Mouse (Mus musculus) heart, embryonic 15.5 days (tissue): ENCODE measurements around the gene Myoz2. TPM values are rescaled to one million over a fixed set of nuclear protein-coding genes. Genes with fewer than 3 reads are reported as not detected.

Experiments used
- ATAC-seq: fragments of 200-750 bp; cut with Nextera tagmentation; replicated peaks from 2 replicates; pipeline ENCODE4 v1.8.0; 2017; ENCODE audit warnings: low read depth, moderate TSS enrichment; ENCODE audit not compliant: insufficient number of reproducible peaks, insufficient read depth, low FRiP score
- H3K27ac ChIP-seq: fragments of 300-500 bp; sonication (generic); 2 replicates; pipeline ENCODE4 v1.5.1; 2015; ENCODE audit warnings: mild to moderate bottlenecking, inconsistent platforms
- H3K27me3 ChIP-seq: fragments of 300-500 bp; sonication (generic); 2 replicates; pipeline ENCODE4 v1.6.1; 2015; ENCODE audit warnings: inconsistent platforms
- H3K36me3 ChIP-seq: fragments of 300-500 bp; sonication (generic); 2 replicates; pipeline ENCODE4 v1.6.1; 2015; ENCODE audit warnings: mild to moderate bottlenecking, inconsistent platforms
- H3K4me1 ChIP-seq: fragments of 300-500 bp; sonication (generic); replicated peaks from 2 replicates; pipeline ENCODE4 v1.6.1; 2015; ENCODE audit warnings: inconsistent platforms
- H3K4me2 ChIP-seq: fragments of 300-500 bp; sonication (generic); 2 replicates; pipeline ENCODE4 v1.6.1; 2015; ENCODE audit warnings: inconsistent platforms, mild to moderate bottlenecking, moderate library complexity
- H3K4me3 ChIP-seq: fragments of 300-500 bp; sonication (generic); 2 replicates; pipeline ENCODE4 v1.5.1; 2015; ENCODE audit warnings: mild to moderate bottlenecking, inconsistent platforms
- H3K9ac ChIP-seq: fragments of 300-500 bp; sonication (generic); 2 replicates; pipeline ENCODE4 v1.6.1; 2015; ENCODE audit warnings: mild to moderate bottlenecking, inconsistent platforms
- H3K9me3 ChIP-seq: fragments of 300-500 bp; sonication (generic); replicated peaks from 2 replicates; pipeline ENCODE4 v1.6.1; 2016; ENCODE audit warnings: inconsistent platforms
- WGBS: fragments of 180-500 bp; shearing (Covaris S2); methylation state at CpG from one replicate; pipeline ENCODE4 v1.1.7; 2015; ENCODE audit warnings: mixed read lengths; 5-methylcytosine and 5-hydroxymethylcytosine counted together
- polyA plus RNA-seq: library from polyadenylated mRNA; unstranded; fragments of >200 nt; fragmentation: Nextera tagmentation; extraction: Ambion mirVana; gene quantifications from 2 replicates; pipeline ENCODE4 v1.2.1, GENCODE M21; 2015

Gene Myoz2
- polyA plus RNA-seq, 1 experiment from 2014 or later = 261 TPM

DNA sequence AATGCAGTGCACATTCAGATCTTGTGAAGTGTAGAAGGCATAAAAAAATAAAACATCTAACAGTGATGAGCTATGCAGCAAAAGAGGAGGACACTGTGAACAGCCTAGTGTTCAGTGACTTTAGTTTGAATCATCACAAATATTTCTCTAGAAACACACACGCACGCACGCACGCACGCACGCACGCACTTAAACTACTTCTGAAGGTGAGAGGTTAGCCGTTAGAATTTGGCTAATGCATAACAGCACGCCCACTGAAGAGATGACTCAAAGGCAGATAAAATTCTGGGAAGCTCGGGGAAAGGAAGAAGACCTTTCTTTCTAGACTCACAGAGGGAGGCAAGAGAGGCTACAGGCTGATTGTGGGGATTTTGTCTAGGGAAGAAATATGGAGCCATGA, 27.4 kb downstream of the Myoz2 start:
- Histone ChIP-seq H3K4me2 (no peak overlapping the region), H3K4me3 (no peak overlapping the region), H3K27ac (no peak overlapping the region), H3K4me1 (0 out of 2 replicates have a peak, but pooled peaks cover 3% of the 10 kb centered on the region), H3K36me3 (peaks cover 18% of the 10 kb centered on the region; the same call in 1 of the 2 replicates), H3K9me3 (no peaks in the 10 kb centered on the region), H3K9ac (no peak overlapping the region), H3K27me3 (no peaks in the 10 kb centered on the region)
- WGBS = 61% methylated on average over 10 of the region's 10 CpGs
- ATAC-seq = no peak

DNA sequence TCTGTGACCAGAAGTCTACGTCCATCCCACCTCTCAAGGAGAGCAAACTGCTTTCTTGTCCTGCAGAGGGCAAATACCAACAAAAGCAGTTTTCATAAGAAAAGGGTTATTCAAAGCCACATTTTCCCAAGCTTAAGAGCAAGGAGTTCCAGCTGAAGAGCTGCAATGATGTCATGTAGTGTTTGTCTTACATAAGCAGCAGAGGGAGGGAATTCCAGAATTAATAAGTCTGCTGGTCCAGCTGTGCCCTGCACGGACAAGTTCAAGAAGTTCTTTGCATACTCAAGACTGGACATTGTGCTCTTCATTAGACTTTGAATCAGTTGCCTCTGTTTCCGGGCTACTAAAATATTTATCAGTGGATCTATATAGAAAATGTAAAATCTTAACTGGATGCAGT, 33.8 kb downstream of the Myoz2 start:
- ATAC-seq = no peak
- Histone ChIP-seq H3K4me1 (0 out of 2 replicates have a peak, but pooled peaks cover 6% of the 10 kb centered on the region), H3K27me3 (no peaks in the 10 kb centered on the region), H3K27ac (no peak overlapping the region), H3K9me3 (no peaks in the 10 kb centered on the region; the same call in 1 of the 2 replicates), H3K9ac (no peak overlapping the region), H3K4me3 (no peak overlapping the region), H3K36me3 (peaks cover 10% of the 10 kb centered on the region; the same call in 1 of the 2 replicates), H3K4me2 (no peak overlapping the region)
- 70% methylated on average over 3 of the region's 3 CpGs for WGBS

DNA sequence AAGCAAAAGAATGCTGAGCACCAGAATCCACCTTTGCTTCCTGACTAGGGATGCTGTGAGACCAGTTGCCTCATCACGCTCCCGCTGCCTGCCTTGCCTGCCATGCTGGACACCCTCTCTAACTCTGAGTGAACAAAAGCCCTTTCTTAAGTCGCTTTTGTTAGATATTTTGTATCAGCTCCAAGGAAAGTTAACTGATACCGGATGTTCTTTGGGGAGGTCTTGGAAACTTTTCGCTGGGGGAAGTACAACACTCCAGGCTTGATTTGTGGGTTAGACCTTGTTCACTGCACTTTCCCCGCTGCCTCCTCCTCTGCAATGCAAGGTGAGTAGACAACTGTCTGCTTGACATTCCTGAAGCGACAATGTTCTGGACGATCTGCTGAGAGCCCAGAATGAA, 36.3 kb downstream of the Myoz2 start:
- H3K27ac ChIP-seq = no peak overlapping the region
- no peak overlapping the region for H3K9ac ChIP-seq
- ATAC-seq = no peak
- H3K4me2 ChIP-seq = no peak overlapping the region
- 0 out of 2 replicates have a peak, but pooled peaks cover 6% of the 10 kb centered on the region for H3K4me1 ChIP-seq
- no peaks in the 10 kb centered on the region for H3K27me3 ChIP-seq
- no peaks in the 10 kb centered on the region for H3K36me3 ChIP-seq
- H3K4me3 ChIP-seq = no peak overlapping the region
- 68% methylated on average over 8 of the region's 8 CpGs for whole genome bisulfite sequencing
- no peaks in the 10 kb centered on the region; the same call in 1 of the 2 replicates for H3K9me3 ChIP-seq

DNA sequence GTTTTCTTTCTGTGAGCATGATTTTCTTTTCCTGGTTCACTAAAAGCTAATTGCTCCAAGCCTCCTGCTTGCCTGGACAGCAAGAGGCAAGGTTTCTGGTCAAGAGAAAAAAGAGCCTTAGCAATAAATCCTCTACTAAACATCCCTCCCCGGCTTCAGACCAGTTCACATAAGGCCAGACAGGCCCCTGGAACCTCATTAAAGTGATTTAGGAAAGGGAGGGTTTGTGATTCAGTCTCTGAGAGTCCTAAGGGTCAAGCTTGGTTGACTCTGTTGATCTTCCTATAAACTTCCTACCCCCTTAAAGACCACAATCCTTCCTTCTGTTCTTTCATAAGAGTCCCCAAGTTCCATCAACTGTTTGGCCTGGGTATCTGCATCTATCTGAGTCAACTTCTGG, 37.8 kb downstream of the Myoz2 start:
- no peak overlapping the region for H3K4me3 ChIP-seq
- ATAC-seq = no peak
- H3K27ac ChIP-seq = no peak overlapping the region
- no peaks in the 10 kb centered on the region; the same call in 1 of the 2 replicates for H3K9me3 ChIP-seq
- 52% methylated on average over 1 of the region's 1 CpGs for WGBS
- H3K4me2 ChIP-seq = no peak overlapping the region
- H3K4me1 ChIP-seq = no peaks in the 10 kb centered on the region
- H3K9ac ChIP-seq = no peak overlapping the region
- no peaks in the 10 kb centered on the region for H3K36me3 ChIP-seq
- H3K27me3 ChIP-seq = no peaks in the 10 kb centered on the region

DNA sequence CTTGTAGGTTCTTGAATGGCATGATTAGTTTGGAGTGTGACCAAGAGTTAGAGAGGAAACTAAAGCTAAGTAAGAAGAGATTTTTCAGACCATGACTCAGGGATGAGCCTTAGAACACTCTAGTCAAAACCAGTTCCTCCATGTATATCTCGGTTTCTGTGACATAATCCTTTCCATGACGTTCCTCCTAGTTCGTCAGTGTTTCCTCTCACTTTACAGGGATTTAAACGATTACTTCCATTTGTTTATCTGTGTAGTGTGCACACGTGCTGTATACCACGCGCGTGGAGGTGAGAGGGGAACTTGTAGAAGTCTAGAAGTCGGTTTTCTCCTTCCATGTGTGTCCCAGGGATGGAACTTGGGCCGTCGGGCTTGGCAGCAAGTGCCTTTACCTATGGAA, 47.9 kb downstream of the Myoz2 start:
- no peak overlapping the region for H3K9ac ChIP-seq
- peak overlapping the region; percentile 97 for H3K27ac ChIP-seq
- 69% methylated on average over 11 of the region's 11 CpGs for WGBS
- no peaks in the 10 kb centered on the region for H3K36me3 ChIP-seq
- no peaks in the 10 kb centered on the region for H3K27me3 ChIP-seq
- ATAC-seq = no peak
- no peak overlapping the region for H3K4me3 ChIP-seq
- no peaks in the 10 kb centered on the region for H3K9me3 ChIP-seq
- no peak overlapping the region for H3K4me2 ChIP-seq
- H3K4me1 ChIP-seq = peaks cover 31% of the 10 kb centered on the region

DNA sequence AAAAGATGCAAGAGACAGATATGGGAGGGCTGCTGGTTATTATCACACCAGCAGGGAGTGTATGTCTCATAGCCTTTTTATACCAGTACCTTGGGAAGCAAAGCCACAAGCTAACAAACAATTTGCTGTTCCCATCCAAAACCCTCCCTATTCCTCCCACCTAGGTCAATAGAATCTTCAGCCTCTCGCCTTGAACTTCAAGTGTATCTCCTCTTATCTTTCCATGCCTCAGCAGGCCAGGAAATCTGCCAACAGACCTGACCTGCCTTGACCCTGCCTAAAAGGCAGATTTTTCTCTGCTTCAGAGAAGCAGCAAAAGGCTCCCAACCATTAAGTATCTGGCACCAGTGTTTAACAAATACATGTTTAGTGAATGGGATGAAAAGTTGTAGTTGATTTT, 48.4 kb downstream of the Myoz2 start:
- no peaks in the 10 kb centered on the region for H3K9me3 ChIP-seq
- H3K4me1 ChIP-seq = peaks cover 31% of the 10 kb centered on the region
- H3K27ac ChIP-seq = peak overlapping the region; percentile 97
- no peaks in the 10 kb centered on the region for H3K27me3 ChIP-seq
- H3K9ac ChIP-seq = no peak overlapping the region
- no peaks in the 10 kb centered on the region for H3K36me3 ChIP-seq
- no peak overlapping the region for H3K4me3 ChIP-seq
- no peak overlapping the region for H3K4me2 ChIP-seq
- WGBS = 16% methylated on average over 1 of the region's 1 CpGs
- ATAC-seq = no peak

DNA sequence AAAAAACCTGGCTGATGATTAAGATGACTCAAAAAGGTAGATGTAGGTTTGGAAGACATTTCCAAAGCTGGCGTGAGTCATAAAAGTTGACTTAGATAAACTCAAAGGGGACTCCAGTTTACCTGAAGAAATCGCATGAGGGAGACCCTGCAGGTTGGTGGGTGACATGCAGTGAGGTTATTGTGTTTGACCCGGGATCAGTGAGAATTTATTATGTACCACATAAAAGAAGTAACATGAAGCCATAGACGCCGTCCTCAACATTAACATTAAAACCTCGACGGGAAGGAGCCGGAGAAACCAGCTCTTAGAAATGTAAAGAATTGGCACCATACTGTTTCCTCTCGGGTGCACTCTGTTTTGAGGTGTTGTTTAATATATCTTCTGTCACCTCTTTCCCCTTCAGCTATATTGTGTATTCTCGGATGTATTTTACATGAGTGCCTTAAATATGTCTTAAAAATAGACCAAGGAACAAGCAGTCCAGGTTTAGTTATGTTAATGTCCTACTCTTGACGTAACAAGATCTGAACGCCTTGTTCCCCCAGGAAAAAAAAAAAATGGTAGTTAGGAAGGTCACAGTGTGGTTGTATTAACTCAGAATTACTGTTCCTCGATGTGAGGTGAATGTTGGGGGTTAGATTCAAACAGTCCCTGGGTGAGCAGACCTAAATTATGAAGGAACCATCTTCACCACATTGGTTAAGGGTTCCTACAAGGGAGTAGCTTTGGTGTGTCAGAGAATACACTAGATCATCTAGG, 49.5 kb downstream of the Myoz2 start:
- ATAC-seq = no peak
- WGBS = 15% methylated on average over 13 of the region's 13 CpGs

DNA sequence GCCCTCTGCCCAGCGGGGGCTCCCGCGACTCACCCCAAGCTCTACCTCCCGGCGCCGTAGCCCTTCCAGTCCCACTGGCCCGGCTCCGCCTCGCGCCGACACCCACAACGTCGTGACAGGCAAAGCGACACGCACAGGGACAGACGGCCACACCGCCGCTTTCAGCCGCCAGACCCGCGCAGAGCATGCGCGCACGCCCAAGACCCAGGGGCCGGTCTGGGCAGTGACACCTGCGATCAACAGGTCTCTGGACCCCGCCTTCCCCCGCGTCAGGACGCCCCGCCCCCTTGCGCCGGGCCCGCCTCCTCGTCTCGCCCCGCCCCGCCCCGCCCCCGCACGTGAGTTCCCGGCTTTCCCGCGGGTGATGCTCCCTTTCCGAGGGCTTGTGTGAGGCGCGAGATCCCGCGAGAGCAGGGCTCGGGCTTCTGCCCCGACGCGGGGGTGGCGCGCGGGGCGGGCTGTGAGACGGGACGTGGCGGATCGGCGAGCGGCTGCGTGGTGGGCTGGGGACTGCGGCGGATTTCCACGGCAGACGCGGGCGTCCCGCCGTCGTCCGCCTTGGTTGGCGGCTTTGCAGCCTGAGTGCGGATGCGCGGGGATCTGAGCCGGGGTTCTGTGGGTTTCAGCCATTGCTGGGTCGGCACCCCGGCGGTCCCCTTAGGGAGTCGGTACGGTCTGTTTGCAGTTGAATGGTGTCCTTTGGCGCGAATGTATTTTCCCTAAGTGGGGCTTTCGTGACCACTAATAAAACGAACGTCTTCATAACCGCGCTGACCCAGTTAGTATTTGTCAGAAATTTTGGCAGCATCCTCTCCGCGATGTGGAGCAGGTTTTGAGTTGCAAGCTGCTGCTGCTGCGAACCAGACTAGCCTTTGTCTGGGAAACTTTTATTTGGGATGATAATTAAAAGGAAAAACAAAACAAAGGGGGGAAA, 50.3 kb downstream of the Myoz2 start, which contains the start of gene Usp53:
Gene Usp53, minus strand, starts transcription at position 262 of the 934 bp plus-strand sequence.
- under 1% methylated on average over 74 of the region's 94 CpGs for WGBS
- Histone ChIP-seq H3K4me1 (peaks cover 29% of the 10 kb centered on the region), H3K9me3 (no peaks in the 10 kb centered on the region), H3K27ac (peak within 1 kb of the TSS; percentile 97), H3K9ac (peak within 1 kb of the TSS; percentile 89), H3K4me3 (peak within 1 kb of the TSS; percentile 88), H3K4me2 (peak within 1 kb of the TSS; percentile 80), H3K27me3 (no peaks in the 10 kb centered on the region), H3K36me3 (no peaks in the 10 kb centered on the region)
- peak; percentile 98 for ATAC-seq

More for the DNA sequence above, 49.5 kb downstream of the Myoz2 start:
- H3K9ac ChIP-seq = peak overlapping the region; percentile 89
- peak overlapping the region; percentile 88 for H3K4me3 ChIP-seq
- H3K4me2 ChIP-seq = peak overlapping the region; percentile 80
- peaks cover 31% of the 10 kb centered on the region for H3K4me1 ChIP-seq
- H3K36me3 ChIP-seq = no peaks in the 10 kb centered on the region
- no peaks in the 10 kb centered on the region for H3K9me3 ChIP-seq
- H3K27me3 ChIP-seq = no peaks in the 10 kb centered on the region
- peak overlapping the region; percentile 97 for H3K27ac ChIP-seq

DNA sequence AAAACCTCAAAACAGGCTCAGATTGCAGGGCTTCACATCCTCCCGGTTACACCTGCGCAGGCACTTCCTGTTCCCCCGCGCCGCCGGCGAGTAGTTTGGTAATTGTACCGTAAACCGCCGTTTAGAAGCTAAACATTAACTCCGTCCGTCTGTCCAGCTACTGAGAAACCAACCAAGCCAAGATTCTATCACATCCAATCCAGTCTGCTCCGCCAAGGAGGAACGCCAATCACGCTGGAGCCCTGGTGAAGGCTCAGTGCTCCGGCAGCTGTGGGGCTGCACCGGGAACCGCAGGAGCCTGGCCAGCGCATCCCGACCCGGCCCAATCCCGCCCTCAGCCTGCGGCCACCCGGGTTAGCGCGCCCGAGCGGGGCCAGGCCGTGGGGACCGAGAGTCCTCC, 51.0 kb downstream of the Myoz2 start:
- Histone ChIP-seq H3K4me1 (peaks cover 26% of the 10 kb centered on the region), H3K36me3 (no peaks in the 10 kb centered on the region), H3K27me3 (no peaks in the 10 kb centered on the region), H3K27ac (peak overlapping the region; percentile 97), H3K9ac (peak overlapping the region; percentile 85), H3K4me3 (peak overlapping the region; percentile 88), H3K9me3 (no peaks in the 10 kb centered on the region), H3K4me2 (peak overlapping the region; percentile 80)
- ATAC-seq = peak; percentile 77
- WGBS = 0% methylated on average over 27 of the region's 30 CpGs

DNA sequence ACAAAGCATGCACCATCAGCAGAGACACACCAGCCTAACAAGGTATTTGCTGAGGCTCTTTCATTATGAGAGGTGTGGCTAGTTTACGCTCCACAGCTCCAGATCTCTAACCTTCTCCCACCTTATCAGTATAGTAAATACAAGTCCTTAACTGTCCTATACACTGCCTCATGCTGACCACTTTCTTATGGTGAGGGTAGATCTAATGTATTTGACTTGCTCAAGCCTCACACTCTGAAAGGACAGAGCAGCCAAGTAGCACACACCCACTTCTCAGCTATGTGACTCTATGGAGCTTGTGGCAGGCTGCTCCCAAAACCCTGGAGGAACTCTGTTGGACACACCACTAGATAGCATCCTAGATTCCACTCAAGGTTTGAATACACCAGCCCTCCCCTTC, 58.9 kb downstream of the Myoz2 start:
- Histone ChIP-seq H3K27me3 (no peaks in the 10 kb centered on the region), H3K9ac (no peak overlapping the region), H3K4me3 (no peak overlapping the region), H3K9me3 (no peaks in the 10 kb centered on the region), H3K27ac (no peak overlapping the region), H3K36me3 (no peaks in the 10 kb centered on the region), H3K4me2 (no peak overlapping the region), H3K4me1 (peaks cover 13% of the 10 kb centered on the region)
- ATAC-seq = no peak
- 86% methylated on average over 1 of the region's 1 CpGs for WGBS

DNA sequence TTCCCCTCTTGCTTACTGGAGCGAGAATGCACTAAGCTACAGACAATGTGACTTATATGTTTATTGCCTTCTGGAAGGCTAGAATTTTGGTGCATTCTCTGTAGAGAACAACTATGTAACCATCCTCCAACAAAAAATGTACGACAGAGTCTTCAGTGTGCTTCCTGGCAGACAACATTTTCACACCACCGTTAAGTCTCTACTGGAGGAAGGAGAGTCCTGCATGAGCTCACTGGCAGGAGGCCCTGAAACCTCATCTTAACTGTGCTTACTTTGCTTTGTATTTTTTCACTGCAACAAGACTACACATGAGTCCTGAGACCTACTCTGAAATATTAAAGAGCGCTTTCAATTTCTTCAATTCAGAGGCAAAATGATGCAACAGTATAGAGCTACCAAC, 59.5 kb downstream of the Myoz2 start:
- no peaks in the 10 kb centered on the region for H3K27me3 ChIP-seq
- whole genome bisulfite sequencing = 59% methylated on average over 4 of the region's 4 CpGs
- H3K4me2 ChIP-seq = no peak overlapping the region
- no peaks in the 10 kb centered on the region for H3K36me3 ChIP-seq
- H3K9ac ChIP-seq = no peak overlapping the region
- no peak overlapping the region for H3K27ac ChIP-seq
- ATAC-seq = no peak
- no peak overlapping the region for H3K4me3 ChIP-seq
- H3K9me3 ChIP-seq = no peaks in the 10 kb centered on the region
- peaks cover 13% of the 10 kb centered on the region for H3K4me1 ChIP-seq
